Mouse (Mus musculus) heart, adult 2 months (tissue): ENCODE results near the gene Hist1h4b.

Experiments used
- CTCF ChIP-seq: fragments of 200-600 bp; IDR thresholded peaks from 2 replicates; pipeline ENCODE4 v1.8.1; 2022; ENCODE audit warnings: antibody characterized with exemption, mild to moderate bottlenecking, moderate library complexity
- POLR2A ChIP-seq: fragments of 200-500 bp; IDR thresholded peaks from 2 replicates; pipeline ENCODE4 v1.6.1; 2011; ENCODE audit warnings: mild to moderate bottlenecking, low read depth, low read length, control low read depth; ENCODE audit not compliant: insufficient read depth

GRCm38 (mm10) chr13:23739069-23739921 lies 17.5 kb upstream of the Hist1h4b start:
- TF ChIP-seq POLR2A (peak; percentile 92), CTCF (0 out of 2 replicates have a peak, but pooled peaks have one; percentile 15)
